ENCODE assay signal across 8 mouse cellular contexts in genomic region chr11:59305821-59306215, GRCm38 (mm10). TPM values are rescaled to one million over a fixed set of nuclear protein-coding genes. Genes with fewer than 3 reads are reported as not detected.
DNase-seq lines count a peak whose midpoint lies in the region; ATAC-seq and TF ChIP-seq lines count a peak whose summit lies in the region.

No protein-coding gene starts in this region.

- DNase-seq in kidney, adult 2 months, result no peak
- DNase-seq in MN1 (ENCODE audit: low spot score), result peak; percentile 68
- no peak for DNase-seq in forebrain, embryonic 14.5 days (ENCODE audit: low spot score)
- no peak for DNase-seq in right cerebral cortex, adult 18-20 months
- DNase-seq in urinary bladder, postnatal 25 days (ENCODE audit: low spot score), result no peak
- no peak for DNase-seq in layer of hippocampus, postnatal 36 days

- H3K4me2 ChIP-seq in kidney, embryonic 14.5 days (replicated peaks; ENCODE audit: low read depth, low read length), result peak overlapping the region; percentile 93
- peak overlapping the region; percentile 81 for H3K4me2 ChIP-seq in forebrain, embryonic 14.5 days (ENCODE audit: low read length)
- peak overlapping the region; percentile 87 for H3K4me2 ChIP-seq in limb, embryonic 15.5 days

- no peak overlapping the region for H3K9ac ChIP-seq in kidney, embryonic 14.5 days (ENCODE audit: low read depth, low read length)
- peak overlapping the region; percentile 66; the same call in 1 of the 2 replicates for H3K9ac ChIP-seq in forebrain, embryonic 14.5 days (ENCODE audit: low read length)
- no peak overlapping the region for H3K9ac ChIP-seq in limb, embryonic 15.5 days

- peaks cover 28% of the 10 kb centered on the region for H3K4me1 ChIP-seq in kidney, embryonic 14.5 days (ENCODE audit: control insufficient read depth, insufficient read depth, low read length)
- no peaks in the 10 kb centered on the region for H3K4me1 ChIP-seq in kidney, adult 2 months (ENCODE audit: control insufficient read depth, insufficient read depth, low read length)
- H3K4me1 ChIP-seq in forebrain, embryonic 14.5 days (ENCODE audit: control insufficient read depth, insufficient read depth, low read length), result peaks cover 17% of the 10 kb centered on the region
- H3K4me1 ChIP-seq in limb, embryonic 15.5 days, result peaks cover 61% of the 10 kb centered on the region

- H3K27ac ChIP-seq in kidney, embryonic 14.5 days (ENCODE audit: low read depth, low read length), result no peak overlapping the region
- H3K27ac ChIP-seq in kidney, adult 2 months (ENCODE audit: insufficient read depth, low read depth, low read length), result no peak overlapping the region
- no peak overlapping the region for H3K27ac ChIP-seq in forebrain, embryonic 14.5 days (ENCODE audit: low read depth, low read length)
- H3K27ac ChIP-seq in limb, embryonic 15.5 days, result 0 out of 2 replicates have a peak overlapping the region, but pooled peaks have one; percentile 38

- ATAC-seq in kidney, embryonic 14.5 days (ENCODE audit: low FRiP score, low TSS enrichment), result no peak
- no peak for ATAC-seq in forebrain, embryonic 14.5 days
- ATAC-seq in limb, embryonic 15.5 days (ENCODE audit: insufficient number of reproducible peaks, low FRiP score, low TSS enrichment, low read depth), result no peak

- TF ChIP-seq POLR2A in kidney, adult 2 months (IDR thresholded peaks at IDR 0.05; ENCODE audit: low read depth, low read length), result no peak

- H3K9me3 ChIP-seq in kidney, embryonic 14.5 days (ENCODE audit: control insufficient read depth, low read length), result no peaks in the 10 kb centered on the region
- no peaks in the 10 kb centered on the region for H3K9me3 ChIP-seq in forebrain, embryonic 14.5 days (replicated peaks; ENCODE audit: control insufficient read depth, low read length)
- H3K9me3 ChIP-seq in limb, embryonic 15.5 days, result no peaks in the 10 kb centered on the region

- H3K36me3 ChIP-seq in kidney, embryonic 14.5 days (ENCODE audit: control insufficient read depth, insufficient read depth, low read length), result no peaks in the 10 kb centered on the region
- no peaks in the 10 kb centered on the region for H3K36me3 ChIP-seq in kidney, adult 2 months (ENCODE audit: control insufficient read depth, insufficient read depth, low read length)
- no peaks in the 10 kb centered on the region for H3K36me3 ChIP-seq in forebrain, embryonic 14.5 days (ENCODE audit: control insufficient read depth, insufficient read depth, low read length)
- no peaks in the 10 kb centered on the region for H3K36me3 ChIP-seq in limb, embryonic 15.5 days

- peaks cover 48% of the 10 kb centered on the region for H3K27me3 ChIP-seq in kidney, embryonic 14.5 days (ENCODE audit: control insufficient read depth, insufficient read depth, low read length)
- H3K27me3 ChIP-seq in kidney, adult 2 months (replicated peaks; ENCODE audit: control insufficient read depth, insufficient read depth, low read length), result no peaks in the 10 kb centered on the region
- peaks cover 58% of the 10 kb centered on the region for H3K27me3 ChIP-seq in forebrain, embryonic 14.5 days (replicated peaks; ENCODE audit: control insufficient read depth, insufficient read depth, low read length)
- H3K27me3 ChIP-seq in limb, embryonic 15.5 days, result peaks cover 57% of the 10 kb centered on the region

- no peak for TF ChIP-seq CTCF in kidney, adult 2 months (conservative IDR thresholded peaks at IDR 0.05; ENCODE audit: insufficient read depth, insufficient read length, low read depth, low read length)

- WGBS in kidney, embryonic 14.5 days, result 8% methylated on average over 10 of the region's 10 CpGs
- WGBS in kidney, adult 2 months, result 8% methylated on average over 10 of the region's 10 CpGs
- 5% methylated on average over 10 of the region's 10 CpGs for WGBS in forebrain, embryonic 14.5 days
- WGBS in limb, embryonic 15.5 days, result 6% methylated on average over 10 of the region's 10 CpGs

- peak overlapping the region; percentile 64 for H3K4me3 ChIP-seq in kidney, embryonic 14.5 days (ENCODE audit: low read length)
- H3K4me3 ChIP-seq in kidney, adult 2 months (ENCODE audit: insufficient read depth, low read depth, low read length), result no peak overlapping the region
- H3K4me3 ChIP-seq in forebrain, embryonic 14.5 days (ENCODE audit: low read depth, low read length), result peak overlapping the region; percentile 47; the same call in 1 of the 2 replicates
- peak overlapping the region; percentile 72 for H3K4me3 ChIP-seq in limb, embryonic 15.5 days

RNA-seq across cellular contexts. Expression of gene Wnt9a, which starts 0.9 kb away (rescaled TPM):
- polyA plus RNA-seq in kidney, embryonic 14.5 days (2014; fragmentation: Nextera tagmentation; extraction: Ambion mirVana), result 0.64 and 0.85 TPM in 2 replicates
- 1.7 and 1.8 TPM in 2 replicates for polyA plus RNA-seq in kidney, adult 2 months (2012; rRNA removed)
- 1.4 and 1.6 TPM in 2 replicates for polyA plus RNA-seq in forebrain, embryonic 14.5 days (2014; fragmentation: Nextera tagmentation; extraction: Ambion mirVana)
- polyA plus RNA-seq in limb, embryonic 15.5 days (2015; fragmentation: Nextera tagmentation; extraction: Ambion mirVana), result 12.1 and 14.0 TPM in 2 replicates
- 1 to 10 TPM; 3.1 to 3.6 TPM for total RNA-seq in layer of hippocampus, postnatal 36 days (2021)

RNA-seq across cellular contexts. Expression of gene Wnt3a, which starts 15.3 kb away (rescaled TPM):
- polyA plus RNA-seq in kidney, embryonic 14.5 days (2014; fragmentation: Nextera tagmentation; extraction: Ambion mirVana), result not detected in 2 replicates
- polyA plus RNA-seq in kidney, adult 2 months (2012; rRNA removed), result not detected in 2 replicates
- polyA plus RNA-seq in forebrain, embryonic 14.5 days (2014; fragmentation: Nextera tagmentation; extraction: Ambion mirVana), result 0.61 and 1.1 TPM in 2 replicates
- polyA plus RNA-seq in limb, embryonic 15.5 days (2015; fragmentation: Nextera tagmentation; extraction: Ambion mirVana), result 3.8 and 3.9 TPM in 2 replicates
- not detected for total RNA-seq in layer of hippocampus, postnatal 36 days (2021)
